Mouse (Mus musculus): ENCODE measurements around the gene Mitf.

GRCm38 (mm10) chr6:98066420-98066819 lies 259.6 kb downstream of the Mitf start:
- TF ChIP-seq EP300 (optimal IDR thresholded peaks at IDR 0.05), result no peak
- TF ChIP-seq CTCF (IDR thresholded peaks at IDR 0.05; ENCODE audit: low read depth), result no peak
